Mouse (Mus musculus) forebrain, embryonic 11.5 days (tissue): Measurements from ENCODE around the gene Hrct1. TPM values are rescaled to one million over a fixed set of nuclear protein-coding genes. Genes with fewer than 3 reads are reported as not detected.

Source experiments
- ATAC-seq: fragments of 200-750 bp; cut with Nextera tagmentation; replicated peaks from 2 replicates; pipeline ENCODE4 v1.8.0; 2017; ENCODE audit warnings: moderate TSS enrichment; ENCODE audit not compliant: low FRiP score
- DNase-seq: peaks from one replicate; pipeline ENCODE4 v3.0.0-alpha.2; 2017; ENCODE audit warnings: low spot score
- H3K27ac ChIP-seq: fragments of 300-500 bp; sonication (generic); 2 replicates; pipeline ENCODE4 v1.5.1; 2014; ENCODE audit warnings: low read depth, low read length
- H3K27me3 ChIP-seq: fragments of 300-500 bp; sonication (generic); 2 replicates; pipeline ENCODE4 v1.6.1; 2014; ENCODE audit warnings: mild to moderate bottlenecking, low read length, mixed read lengths; ENCODE audit not compliant: control insufficient read depth, insufficient read depth
- H3K36me3 ChIP-seq: fragments of 300-500 bp; sonication (generic); 2 replicates; pipeline ENCODE4 v1.6.1; 2014; ENCODE audit warnings: mild to moderate bottlenecking, low read length, moderate library complexity, mixed read lengths; ENCODE audit not compliant: control insufficient read depth, insufficient read depth
- H3K4me1 ChIP-seq: fragments of 300-500 bp; sonication (generic); replicated peaks from 2 replicates; pipeline ENCODE4 v1.6.1; 2014; ENCODE audit warnings: low read length, mixed read lengths; ENCODE audit not compliant: control insufficient read depth, insufficient read depth
- H3K4me2 ChIP-seq: fragments of 300-500 bp; sonication (generic); 2 replicates; pipeline ENCODE4 v1.6.1; 2014; ENCODE audit warnings: low read depth, mild to moderate bottlenecking, low read length, moderate library complexity, mixed read lengths; ENCODE audit not compliant: severe bottlenecking
- H3K4me3 ChIP-seq: fragments of 300-500 bp; sonication (generic); 2 replicates; pipeline ENCODE4 v1.5.1; 2014; ENCODE audit warnings: low read depth, low read length
- H3K9ac ChIP-seq: fragments of 300-500 bp; sonication (generic); 2 replicates; pipeline ENCODE4 v1.6.1; 2014; ENCODE audit warnings: low read length
- H3K9me3 ChIP-seq: fragments of 300-500 bp; sonication (generic); 2 replicates; pipeline ENCODE4 v1.6.1; 2016; ENCODE audit warnings: low read length, mixed read lengths; ENCODE audit not compliant: control insufficient read depth
- WGBS: fragments of 180-500 bp; shearing (Covaris S2); extraction: QIAGEN DNeasy Blood & Tissue Kit; methylation state at CpG from one replicate; pipeline ENCODE4 v1.1.7; 2014; 5-methylcytosine and 5-hydroxymethylcytosine counted together
- polyA plus RNA-seq: library from polyadenylated mRNA; unstranded; fragments of >200 nt; fragmentation: Nextera tagmentation; extraction: Ambion mirVana; gene quantifications from 2 replicates; pipeline ENCODE4 v1.2.1, GENCODE M21; 2014

Gene Hrct1
- polyA plus RNA-seq, 1 experiment from 2014 or later = not detected

DNA sequence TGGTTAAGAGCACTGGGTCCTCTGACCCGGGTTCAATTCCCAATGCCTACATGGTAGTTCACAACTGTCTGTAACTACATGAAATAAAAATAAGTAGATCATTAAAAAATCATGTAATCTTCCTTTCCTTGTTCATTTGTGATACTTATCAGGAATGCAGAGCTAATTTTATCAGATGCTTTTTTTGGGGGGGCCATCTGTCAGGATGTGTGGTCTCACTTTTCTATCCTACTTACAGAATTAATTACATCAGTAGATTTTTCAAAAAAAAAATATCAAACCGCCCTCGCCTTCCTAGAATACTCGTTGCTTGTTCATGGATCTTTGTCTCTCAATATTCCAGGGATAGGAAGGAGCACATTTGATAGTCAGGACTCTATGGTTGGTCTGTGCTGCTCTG lies 4.8 kb upstream of the Hrct1 start:
- Histone ChIP-seq H3K9me3 (no peaks in the 10 kb centered on the region), H3K4me2 (no peak overlapping the region), H3K4me3 (no peak overlapping the region), H3K36me3 (no peaks in the 10 kb centered on the region), H3K4me1 (no peaks in the 10 kb centered on the region), H3K27me3 (no peaks in the 10 kb centered on the region), H3K27ac (no peak overlapping the region), H3K9ac (no peak overlapping the region)
- no peak for DNase-seq
- WGBS = 88% methylated on average over 4 of the region's 4 CpGs
- no peak for ATAC-seq

DNA sequence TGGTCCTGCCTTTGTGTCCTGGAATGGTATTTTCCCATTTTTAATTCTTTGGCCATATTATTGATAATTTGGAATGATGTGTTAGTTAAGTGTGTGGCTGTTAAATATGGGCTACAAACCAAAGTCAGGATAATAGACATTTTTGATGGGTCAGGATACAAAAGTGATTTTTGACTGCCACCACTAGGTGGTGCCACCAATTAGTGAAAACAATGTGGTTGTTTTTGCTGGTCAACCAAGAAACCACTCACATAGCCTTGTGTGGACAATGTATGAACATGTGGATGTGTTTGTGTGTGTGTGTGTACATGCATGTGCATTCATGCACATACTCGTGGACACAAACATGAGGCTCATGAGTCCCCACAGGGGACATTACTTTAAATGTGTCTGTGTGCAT lies 2.2 kb upstream of the Hrct1 start:
- Histone ChIP-seq H3K4me3 (no peak overlapping the region), H3K27ac (no peak overlapping the region), H3K4me1 (no peaks in the 10 kb centered on the region), H3K9ac (no peak overlapping the region), H3K36me3 (no peaks in the 10 kb centered on the region), H3K27me3 (no peaks in the 10 kb centered on the region), H3K4me2 (no peak overlapping the region), H3K9me3 (no peaks in the 10 kb centered on the region)
- 25% methylated on average over 1 of the region's 1 CpGs for WGBS
- ATAC-seq (no peak), DNase-seq (no peak)

DNA sequence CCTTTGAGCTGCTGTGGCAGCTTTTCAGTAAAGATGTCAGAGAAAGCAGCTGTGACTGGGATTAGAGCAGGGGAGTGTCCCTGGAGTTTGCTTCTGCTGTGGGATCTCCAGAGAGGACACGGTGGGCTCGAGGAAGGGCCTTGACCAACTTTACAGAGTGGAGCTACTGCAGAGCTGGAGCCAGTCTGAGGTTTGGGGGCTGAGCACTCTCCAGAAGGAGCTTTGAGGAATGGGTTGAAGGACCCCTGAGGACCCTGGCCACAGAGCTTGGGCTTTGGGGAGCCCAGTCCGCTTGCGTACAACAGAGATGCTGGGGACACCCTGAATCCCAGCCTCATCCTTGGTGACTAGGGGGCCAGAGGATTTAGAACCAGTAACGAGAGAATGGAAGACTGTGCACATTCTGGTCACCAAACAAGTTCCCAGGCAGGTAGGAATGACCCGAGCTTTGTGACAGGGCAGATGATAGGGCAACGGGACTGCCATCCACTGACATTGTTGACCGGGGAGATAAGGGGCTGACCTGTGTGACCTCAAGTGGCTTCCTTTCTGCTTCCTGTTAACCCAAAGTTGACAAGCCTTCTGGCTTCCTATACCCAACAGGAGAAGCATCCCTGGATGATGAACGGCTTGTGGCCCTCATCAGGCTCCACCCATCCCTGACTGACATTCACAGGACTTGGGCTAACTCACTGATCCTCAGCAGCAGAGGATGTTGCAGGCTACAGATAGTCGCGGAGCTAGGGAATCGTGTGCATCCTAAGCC lies 577 bp upstream of the Hrct1 start:
- ATAC-seq = no peak
- no peaks in the 10 kb centered on the region for H3K9me3 ChIP-seq

DNA sequence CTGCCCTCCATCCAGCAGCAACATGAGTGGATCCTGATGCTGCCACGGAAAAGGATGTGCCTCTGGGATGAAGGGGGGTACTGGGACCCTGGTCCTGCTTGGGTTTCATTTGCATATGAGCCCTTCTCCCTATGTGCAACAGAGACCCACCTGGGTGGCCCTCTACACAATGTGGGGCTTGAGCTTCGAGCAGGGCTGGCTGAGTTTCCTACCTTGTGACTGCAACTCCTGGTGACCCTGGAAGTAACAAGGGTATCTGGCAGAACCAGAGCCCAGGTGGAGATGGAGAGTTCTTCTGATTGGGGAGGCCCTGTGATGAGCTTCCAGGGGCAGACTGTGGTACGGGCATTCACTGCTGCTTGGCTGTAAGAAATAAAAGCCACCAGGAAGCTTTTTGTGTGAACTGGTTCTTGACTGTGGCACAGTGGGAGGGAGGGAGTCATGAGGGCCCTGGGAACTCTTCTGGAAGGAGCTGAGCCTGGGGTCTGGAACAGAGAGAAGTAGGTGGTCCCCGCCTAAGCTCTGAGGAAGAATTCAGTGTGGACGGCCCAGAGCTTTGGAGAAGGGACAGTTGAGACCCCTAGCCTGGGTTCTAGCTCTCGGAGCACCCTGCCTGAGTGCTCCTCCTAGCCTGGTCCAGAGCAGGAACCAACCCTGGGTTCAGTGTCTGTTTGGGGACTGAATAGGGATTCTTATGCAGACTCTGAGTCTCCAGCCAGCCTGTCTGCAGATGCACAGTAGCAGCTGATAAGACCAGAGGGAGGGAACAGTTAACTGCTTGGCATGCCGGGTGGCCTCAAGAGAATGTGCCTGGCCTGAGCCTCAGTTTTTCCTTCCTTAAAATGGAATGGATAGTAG lies 959 bp downstream of the Hrct1 start:
- Histone ChIP-seq H3K27me3 (no peaks in the 10 kb centered on the region), H3K4me2 (no peak overlapping the region), H3K4me1 (no peaks in the 10 kb centered on the region), H3K9me3 (no peaks in the 10 kb centered on the region), H3K9ac (no peak overlapping the region), H3K36me3 (no peaks in the 10 kb centered on the region), H3K27ac (no peak overlapping the region), H3K4me3 (no peak overlapping the region)
- DNase-seq (no peak), ATAC-seq (no peak)
- WGBS = 81% methylated on average over 7 of the region's 7 CpGs

More for the DNA sequence above, 577 bp upstream of the Hrct1 start:
- Histone ChIP-seq H3K4me2 (no peak overlapping the region), H3K9ac (no peak overlapping the region), H3K4me3 (no peak overlapping the region), H3K27me3 (no peaks in the 10 kb centered on the region), H3K27ac (no peak overlapping the region), H3K4me1 (no peaks in the 10 kb centered on the region), H3K36me3 (no peaks in the 10 kb centered on the region)
- no peak for DNase-seq
- 79% methylated on average over 12 of the region's 12 CpGs for WGBS

DNA sequence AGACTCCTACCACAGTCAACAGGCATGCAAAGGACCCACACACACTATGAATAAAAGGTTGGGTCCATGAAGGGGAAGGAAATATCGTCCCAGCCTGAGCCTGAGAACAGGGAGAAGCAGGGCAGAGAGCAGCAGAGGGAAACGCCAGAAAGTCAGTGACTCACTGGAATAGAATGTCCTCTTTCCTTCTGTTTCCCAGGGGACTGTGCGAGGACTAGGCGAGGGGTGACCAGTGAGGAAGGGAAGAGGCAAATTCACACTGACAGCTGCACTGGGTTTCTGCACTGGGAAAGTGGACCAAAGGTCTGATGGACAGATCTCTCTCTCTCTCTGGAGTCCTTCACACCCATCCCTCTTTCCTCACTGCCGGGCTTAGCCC lies 1.6 kb downstream of the Hrct1 start:
- Histone ChIP-seq H3K9ac (no peak overlapping the region), H3K36me3 (no peaks in the 10 kb centered on the region), H3K27ac (no peak overlapping the region), H3K4me2 (no peak overlapping the region), H3K4me3 (no peak overlapping the region), H3K9me3 (no peaks in the 10 kb centered on the region), H3K27me3 (no peaks in the 10 kb centered on the region), H3K4me1 (no peaks in the 10 kb centered on the region)
- DNase-seq (no peak), ATAC-seq (no peak)
- 79% methylated on average over 5 of the region's 5 CpGs for WGBS

DNA sequence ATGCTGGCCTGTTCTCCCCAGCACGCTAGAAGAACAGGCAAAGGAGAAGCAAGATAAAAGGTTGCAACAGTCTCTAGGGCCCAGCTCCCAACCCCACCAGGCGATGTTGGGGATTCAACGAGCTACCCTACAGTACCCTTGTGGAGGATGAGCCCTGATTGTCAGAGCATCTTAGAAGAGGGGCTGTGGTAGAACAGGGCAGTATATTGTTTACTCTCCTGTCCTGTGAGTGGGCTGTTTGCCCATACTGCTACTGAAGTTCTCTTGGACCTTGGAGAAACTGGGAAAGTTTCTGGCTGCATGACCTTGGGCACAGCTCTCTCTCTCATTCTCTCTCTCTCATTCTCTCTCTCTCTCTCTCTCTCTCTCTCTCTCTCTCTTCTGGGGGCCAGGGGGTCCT lies 2.1 kb downstream of the Hrct1 start:
- Histone ChIP-seq H3K4me1 (no peaks in the 10 kb centered on the region), H3K27ac (no peak overlapping the region), H3K4me3 (no peak overlapping the region), H3K27me3 (no peaks in the 10 kb centered on the region), H3K4me2 (no peak overlapping the region), H3K9ac (no peak overlapping the region), H3K36me3 (no peaks in the 10 kb centered on the region), H3K9me3 (no peaks in the 10 kb centered on the region)
- WGBS = 82% methylated on average over 3 of the region's 3 CpGs
- DNase-seq (no peak), ATAC-seq (no peak)

DNA sequence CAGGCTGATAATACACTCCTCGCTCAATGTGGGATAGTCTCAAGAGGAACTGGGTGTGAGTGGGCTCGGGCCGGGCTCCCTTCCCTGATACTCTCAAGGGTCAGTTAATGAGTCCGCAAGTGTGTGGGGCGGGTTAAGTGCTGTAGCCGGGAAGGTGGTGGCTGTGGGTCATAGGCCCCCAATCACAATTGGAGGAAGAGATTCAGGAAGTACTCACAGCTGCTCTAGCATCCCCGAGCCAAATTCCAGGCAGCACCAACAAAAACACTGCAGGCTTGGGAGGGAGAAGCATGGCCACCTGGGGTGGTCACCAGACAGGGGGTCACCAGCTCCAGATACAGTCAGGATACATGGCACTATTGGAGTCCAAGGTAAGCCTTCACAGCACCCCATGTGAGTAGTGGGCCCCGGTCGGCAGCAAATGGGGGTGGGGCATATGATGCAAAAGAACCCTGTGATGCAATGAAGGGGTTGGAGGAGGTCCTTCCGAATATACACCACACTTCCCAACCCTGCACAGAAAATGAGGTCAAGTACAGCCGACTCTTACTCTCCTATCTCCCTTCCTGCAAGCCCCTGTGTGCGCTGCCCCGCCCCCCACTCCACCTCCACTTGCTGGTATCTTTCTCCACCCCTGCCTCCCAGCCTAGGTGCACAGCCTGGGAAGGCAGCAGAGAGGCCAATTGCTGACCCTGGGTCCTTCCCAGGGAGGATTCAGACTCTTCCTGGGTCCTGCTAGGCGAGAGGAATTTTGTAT lies 3.0 kb downstream of the Hrct1 start, which contains the start of gene Spaar:
TSS of gene Spaar (plus strand) at position 241 of the 757 bp plus-strand sequence.
- Histone ChIP-seq H3K36me3 (no peaks in the 10 kb centered on the region), H3K4me2 (no peak within 1 kb of the TSS), H3K9ac (no peak within 1 kb of the TSS), H3K27me3 (no peaks in the 10 kb centered on the region), H3K9me3 (no peaks in the 10 kb centered on the region), H3K27ac (no peak within 1 kb of the TSS), H3K4me3 (no peak within 1 kb of the TSS), H3K4me1 (no peaks in the 10 kb centered on the region)
- WGBS = 71% methylated on average over 14 of the region's 14 CpGs
- no peak for ATAC-seq
- DNase-seq = no peak

DNA sequence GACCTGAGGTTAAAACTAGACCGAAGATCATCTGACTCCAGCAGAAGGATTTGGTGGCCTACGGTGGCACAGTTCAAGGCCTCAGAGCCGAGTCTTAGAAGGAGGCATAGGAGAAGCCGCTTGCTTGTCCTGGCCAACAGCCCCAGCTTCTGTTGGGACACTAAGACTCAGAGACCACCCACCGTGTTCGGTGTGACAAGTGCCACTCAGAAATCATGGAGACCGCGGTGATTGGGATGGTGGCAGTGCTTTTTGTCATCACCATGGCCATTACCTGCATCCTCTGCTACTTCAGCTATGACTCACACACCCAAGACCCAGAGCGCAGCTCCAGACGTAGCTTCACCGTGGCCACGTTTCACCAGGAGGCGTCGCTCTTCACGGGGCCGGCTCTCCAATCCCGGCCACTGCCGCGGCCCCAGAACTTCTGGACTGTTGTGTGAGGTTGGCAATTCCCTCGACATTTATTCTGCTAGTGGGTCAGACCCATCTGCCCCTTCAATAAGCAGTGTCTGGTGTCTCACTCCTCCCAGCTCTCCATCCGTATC lies 3.8 kb downstream of the Hrct1 start:
- ATAC-seq = no peak
- Histone ChIP-seq H3K9me3 (no peaks in the 10 kb centered on the region), H3K4me1 (no peaks in the 10 kb centered on the region), H3K9ac (no peak overlapping the region), H3K36me3 (no peaks in the 10 kb centered on the region), H3K27ac (no peak overlapping the region), H3K4me3 (no peak overlapping the region), H3K4me2 (no peak overlapping the region), H3K27me3 (no peaks in the 10 kb centered on the region)
- DNase-seq = no peak
- 77% methylated on average over 21 of the region's 21 CpGs for WGBS
